Mouse (Mus musculus): ENCODE data around the gene Atxn2.

Atxn2 gene

GRCm38 (mm10) chr5:121817551-121817950, 106.4 kb downstream of the Atxn2 start:
- no peak for DNase-seq (ENCODE audit: low spot score)

GRCm38 (mm10) chr5:121818401-121818800, 107.3 kb downstream of the Atxn2 start:
- no peak for DNase-seq (ENCODE audit: low spot score)

- no peak for DNase-seq (ENCODE audit: low spot score)
These were observed 107.7 kb downstream of the Atxn2 start for GRCm38 (mm10) chr5:121818862-121819261.

- DNase-seq (ENCODE audit: low spot score), result no peak
These were observed 108.4 kb downstream of the Atxn2 start for GRCm38 (mm10) chr5:121819559-121819958.

- DNase-seq (ENCODE audit: low spot score), result no peak
These were observed 109.0 kb downstream of the Atxn2 start for GRCm38 (mm10) chr5:121820161-121820560.

GRCm38 (mm10) chr5:121820657-121821056, 109.5 kb downstream of the Atxn2 start:
- no peak for DNase-seq (ENCODE audit: low spot score)

GRCm38 (mm10) chr5:121821116-121821515, 110.0 kb downstream of the Atxn2 start:
- DNase-seq (ENCODE audit: low spot score), result no peak

GRCm38 (mm10) chr5:121821552-121821951, 110.4 kb downstream of the Atxn2 start:
- no peak for DNase-seq (ENCODE audit: low spot score)

GRCm38 (mm10) chr5:121822786-121823505, 111.8 kb downstream of the Atxn2 start:
- no peak for DNase-seq (ENCODE audit: low spot score)

- DNase-seq (ENCODE audit: low spot score), result no peak
These were observed 112.5 kb downstream of the Atxn2 start for GRCm38 (mm10) chr5:121823668-121824067.

- no peak for DNase-seq (ENCODE audit: low spot score)
These were observed 113.0 kb downstream of the Atxn2 start for GRCm38 (mm10) chr5:121824121-121824520.

GRCm38 (mm10) chr5:121825606-121826005, 114.5 kb downstream of the Atxn2 start:
- no peak for DNase-seq (ENCODE audit: low spot score)

GRCm38 (mm10) chr5:121827876-121828275, 116.7 kb downstream of the Atxn2 start:
- DNase-seq (ENCODE audit: low spot score), result no peak

GRCm38 (mm10) chr5:121828491-121829432, 117.6 kb downstream of the Atxn2 start:
- no peak for DNase-seq (ENCODE audit: low spot score)

GRCm38 (mm10) chr5:121831002-121831601, 120.0 kb downstream of the Atxn2 start:
- DNase-seq (ENCODE audit: low spot score), result no peak

- no peak for DNase-seq (ENCODE audit: low spot score)
These were observed 121.4 kb downstream of the Atxn2 start for GRCm38 (mm10) chr5:121832376-121833155.

GRCm38 (mm10) chr5:121833159-121833558, 122.0 kb downstream of the Atxn2 start:
- no peak for DNase-seq (ENCODE audit: low spot score)

- no peak for DNase-seq (ENCODE audit: low spot score)
These were observed 122.6 kb downstream of the Atxn2 start for GRCm38 (mm10) chr5:121833572-121834240.

- no peak for DNase-seq (ENCODE audit: low spot score)
These were observed 123.1 kb downstream of the Atxn2 start for GRCm38 (mm10) chr5:121834241-121834606.

GRCm38 (mm10) chr5:121834991-121835747, 124.0 kb downstream of the Atxn2 start:
- DNase-seq (ENCODE audit: low spot score), result no peak

Data from ovary, postnatal 10 days (tissue).